Mouse (Mus musculus) lung, postnatal 0 days (tissue): Measurements from ENCODE around the gene Speg. TPM values are rescaled to one million over a fixed set of nuclear protein-coding genes. Genes with fewer than 3 reads are reported as not detected.

Source experiments
- ATAC-seq: fragments of 200-750 bp; cut with Nextera tagmentation; 2 replicates; pipeline ENCODE4 v1.8.0; 2017; ENCODE audit warnings: moderate library complexity
- DNase-seq: peaks from one replicate; pipeline ENCODE4 v3.0.0-alpha.2; 2016; ENCODE audit warnings: low spot score
- H3K27ac ChIP-seq: fragments of 300-500 bp; sonication (generic); 2 replicates; pipeline ENCODE4 v1.5.1; 2014; ENCODE audit warnings: antibody characterized with exemption, mild to moderate bottlenecking, low read length, mixed read lengths
- H3K27me3 ChIP-seq: fragments of 300-500 bp; sonication (generic); replicated peaks from 2 replicates; pipeline ENCODE4 v1.6.1; 2014; ENCODE audit warnings: low read length, mixed read lengths; ENCODE audit not compliant: insufficient read depth
- H3K36me3 ChIP-seq: fragments of 300-500 bp; sonication (generic); 2 replicates; pipeline ENCODE4 v1.6.1; 2014; ENCODE audit warnings: low read length, mixed read lengths; ENCODE audit not compliant: insufficient read depth
- H3K4me1 ChIP-seq: fragments of 300-500 bp; sonication (generic); 2 replicates; pipeline ENCODE4 v1.6.1; 2014; ENCODE audit warnings: antibody characterized with exemption, low read depth, low read length, mixed read lengths; ENCODE audit not compliant: insufficient read depth
- H3K4me2 ChIP-seq: fragments of 300-500 bp; sonication (generic); replicated peaks from 2 replicates; pipeline ENCODE4 v1.6.1; 2014; ENCODE audit warnings: low read depth, mild to moderate bottlenecking, low read length, moderate library complexity, mixed read lengths
- H3K4me3 ChIP-seq: fragments of 300-500 bp; sonication (generic); 2 replicates; pipeline ENCODE4 v1.5.1; 2014; ENCODE audit warnings: low read depth, low read length
- H3K9ac ChIP-seq: fragments of 300-500 bp; sonication (generic); replicated peaks from 2 replicates; pipeline ENCODE4 v1.6.1; 2014; ENCODE audit warnings: low read depth, mild to moderate bottlenecking
- H3K9me3 ChIP-seq: fragments of 300-500 bp; sonication (generic); 2 replicates; pipeline ENCODE4 v1.6.1; 2016; ENCODE audit warnings: low read length, mixed read lengths
- CTCF ChIP-seq: IDR thresholded peaks from 2 replicates; pipeline ENCODE4 v1.5.1; 2016; ENCODE audit warnings: antibody characterized with exemption, mild to moderate bottlenecking
- EP300 ChIP-seq: IDR thresholded peaks from 2 replicates; pipeline ENCODE4 v1.6.1; 2016; ENCODE audit warnings: antibody characterized with exemption, mild to moderate bottlenecking, control low read depth
- WGBS: fragments of 180-500 bp; shearing (Covaris S2); extraction: QIAGEN DNeasy Blood & Tissue Kit; methylation state at CpG from one replicate; pipeline ENCODE4 v1.1.7; 2014; 5-methylcytosine and 5-hydroxymethylcytosine counted together
- polyA plus RNA-seq: library from polyadenylated mRNA; unstranded; fragments of >200 nt; fragmentation: Nextera tagmentation; extraction: Ambion mirVana; gene quantifications from 2 replicates; pipeline ENCODE4 v1.2.1, GENCODE M21; 2015

The Speg gene
- polyA plus RNA-seq, 1 experiment from 2014 or later: 15.4 TPM

DNA sequence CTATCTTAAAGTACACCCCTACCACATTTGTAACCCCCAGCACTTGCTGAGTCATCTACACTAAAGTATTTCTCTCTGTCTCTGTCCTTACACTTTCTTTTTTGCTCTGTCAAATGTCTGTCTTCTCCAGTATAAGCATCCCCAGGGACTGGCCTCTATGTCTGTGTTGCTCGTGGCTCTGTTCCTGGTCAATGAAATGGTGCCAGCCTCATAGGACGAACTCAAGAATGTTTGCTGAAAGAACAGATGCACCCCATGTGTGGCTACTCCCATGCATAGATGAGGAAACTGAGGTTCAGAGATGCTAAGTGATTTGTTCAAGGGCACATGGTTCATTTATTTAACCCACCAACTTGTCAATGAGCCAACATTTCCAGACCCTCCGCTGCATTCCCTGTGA, 2.6 kb upstream of the Speg start:
- no peak for DNase-seq
- no peaks in the 10 kb centered on the region for H3K36me3 ChIP-seq
- ATAC-seq: no peak
- H3K4me3 ChIP-seq: no peak overlapping the region
- H3K9me3 ChIP-seq: no peaks in the 10 kb centered on the region
- H3K9ac ChIP-seq: no peak overlapping the region
- WGBS: 79% methylated on average over 3 of the region's 3 CpGs
- no peaks in the 10 kb centered on the region for H3K4me1 ChIP-seq
- no peak for TF ChIP-seq EP300
- no peak for TF ChIP-seq CTCF
- H3K27me3 ChIP-seq: peaks cover 7% of the 10 kb centered on the region; the same call in 1 of the 2 replicates
- no peak overlapping the region for H3K27ac ChIP-seq
- no peak overlapping the region for H3K4me2 ChIP-seq

DNA sequence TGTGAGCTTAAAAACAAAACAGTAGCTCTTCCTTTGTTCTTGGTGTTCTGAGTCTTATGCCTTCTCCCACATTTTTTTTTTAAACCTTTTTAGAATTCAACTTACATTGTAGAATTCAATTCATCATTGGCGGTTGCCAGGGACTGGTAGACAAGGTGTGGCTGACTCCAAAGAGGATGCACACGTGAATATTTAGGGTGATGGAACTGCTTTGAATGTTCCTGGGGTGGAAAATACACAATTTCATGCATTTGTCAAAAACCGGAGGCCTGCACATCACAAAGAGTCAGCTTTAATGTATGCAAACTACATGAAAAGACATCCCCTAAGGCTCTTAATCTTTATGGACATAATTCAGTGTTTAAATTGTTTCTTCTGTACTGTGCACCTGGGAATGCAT, 1.8 kb upstream of the Speg start:
- Histone ChIP-seq H3K4me3 (no peak overlapping the region), H3K4me1 (no peaks in the 10 kb centered on the region), H3K9ac (no peak overlapping the region), H3K27me3 (peaks cover 7% of the 10 kb centered on the region; the same call in 1 of the 2 replicates), H3K9me3 (no peaks in the 10 kb centered on the region), H3K4me2 (no peak overlapping the region), H3K36me3 (no peaks in the 10 kb centered on the region), H3K27ac (no peak overlapping the region)
- DNase-seq (no peak), ATAC-seq (no peak)
- WGBS: 70% methylated on average over 3 of the region's 3 CpGs
- TF ChIP-seq CTCF: no peak
- no peak for TF ChIP-seq EP300

DNA sequence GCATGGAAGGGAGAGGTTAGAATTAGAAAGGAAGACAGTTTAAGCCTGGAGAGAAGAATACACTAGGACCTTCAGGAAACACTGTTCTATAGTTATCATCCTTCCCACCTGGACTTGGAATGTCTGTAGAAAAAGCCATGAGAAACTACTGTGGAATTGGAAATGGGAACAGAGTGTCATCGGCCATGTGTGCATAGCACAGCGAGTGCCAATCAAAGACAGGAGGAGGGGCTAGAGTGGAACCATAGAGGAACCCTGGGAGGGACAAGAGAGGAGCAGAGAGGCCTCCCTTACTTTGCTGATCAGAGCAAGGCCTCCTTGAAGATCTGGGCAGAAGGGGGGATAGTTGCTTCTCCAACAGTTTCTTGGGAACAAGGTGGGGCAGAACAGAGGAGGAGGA, 4.1 kb downstream of the Speg start:
- H3K27me3 ChIP-seq: peaks cover 11% of the 10 kb centered on the region; the same call in 1 of the 2 replicates

DNA sequence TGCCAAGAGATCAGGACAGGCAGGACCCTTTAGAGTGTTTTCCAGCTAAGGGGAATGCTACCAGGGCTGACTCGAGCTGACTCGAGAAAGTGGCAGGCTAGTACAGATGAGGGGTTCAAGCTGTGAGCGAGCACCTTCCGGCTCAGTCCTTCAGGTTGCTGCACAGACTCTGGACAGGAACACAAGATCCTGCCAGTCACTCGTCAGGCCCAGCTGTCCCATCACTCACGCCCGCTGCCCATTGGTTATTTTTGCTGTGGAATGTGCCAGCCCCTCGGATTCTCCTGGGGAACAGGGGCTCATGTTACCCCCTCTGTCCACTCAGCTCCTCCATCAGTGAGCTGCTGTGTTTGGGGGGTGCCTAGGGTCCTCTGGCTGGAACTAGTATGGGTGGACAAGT, 4.8 kb downstream of the Speg start:
- Histone ChIP-seq H3K36me3 (no peaks in the 10 kb centered on the region), H3K27ac (no peak overlapping the region), H3K27me3 (peaks cover 11% of the 10 kb centered on the region; the same call in 1 of the 2 replicates), H3K4me1 (no peaks in the 10 kb centered on the region), H3K4me3 (no peak overlapping the region), H3K4me2 (no peak overlapping the region), H3K9ac (no peak overlapping the region), H3K9me3 (no peaks in the 10 kb centered on the region)
- no peak for ATAC-seq
- TF ChIP-seq EP300 (no peak), CTCF (no peak)
- 56% methylated on average over 8 of the region's 8 CpGs for WGBS
- no peak for DNase-seq

More for the DNA sequence above, 4.1 kb downstream of the Speg start:
- no peaks in the 10 kb centered on the region for H3K9me3 ChIP-seq
- DNase-seq (no peak), ATAC-seq (no peak)
- H3K4me3 ChIP-seq: no peak overlapping the region
- H3K36me3 ChIP-seq: no peaks in the 10 kb centered on the region
- TF ChIP-seq CTCF: no peak
- TF ChIP-seq EP300: no peak
- H3K9ac ChIP-seq: no peak overlapping the region
- WGBS: 58% methylated on average over 2 of the region's 2 CpGs
- H3K27ac ChIP-seq: no peak overlapping the region
- no peak overlapping the region for H3K4me2 ChIP-seq
- H3K4me1 ChIP-seq: no peaks in the 10 kb centered on the region

DNA sequence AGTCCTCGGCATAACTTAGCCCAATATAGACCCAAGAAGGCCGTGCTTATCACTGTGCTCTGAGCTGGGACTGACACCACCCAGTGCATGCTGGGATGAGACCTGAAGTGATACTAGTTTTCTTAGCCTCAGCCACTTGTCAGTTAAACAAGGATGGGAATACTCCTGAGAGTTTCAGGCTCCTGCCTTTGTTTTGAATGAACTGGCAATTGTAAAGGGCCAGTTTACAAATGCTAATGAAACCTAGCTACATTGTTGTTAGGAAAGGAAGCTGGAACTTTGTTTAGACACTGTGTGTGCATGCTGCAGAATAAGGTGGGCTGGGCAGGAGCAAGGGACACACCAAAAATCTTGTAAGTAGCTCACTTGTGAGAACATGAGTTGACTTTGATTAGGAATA, 5.9 kb downstream of the Speg start:
- 50% methylated on average over 2 of the region's 2 CpGs for WGBS
- 0 out of 2 replicates have a peak, but pooled peaks cover 6% of the 10 kb centered on the region for H3K27me3 ChIP-seq
- DNase-seq: no peak
- no peak overlapping the region for H3K4me3 ChIP-seq
- H3K4me2 ChIP-seq: no peak overlapping the region
- no peaks in the 10 kb centered on the region for H3K4me1 ChIP-seq
- no peaks in the 10 kb centered on the region for H3K9me3 ChIP-seq
- TF ChIP-seq CTCF: no peak
- no peaks in the 10 kb centered on the region for H3K36me3 ChIP-seq
- H3K9ac ChIP-seq: no peak overlapping the region
- no peak overlapping the region for H3K27ac ChIP-seq
- ATAC-seq: no peak

DNA sequence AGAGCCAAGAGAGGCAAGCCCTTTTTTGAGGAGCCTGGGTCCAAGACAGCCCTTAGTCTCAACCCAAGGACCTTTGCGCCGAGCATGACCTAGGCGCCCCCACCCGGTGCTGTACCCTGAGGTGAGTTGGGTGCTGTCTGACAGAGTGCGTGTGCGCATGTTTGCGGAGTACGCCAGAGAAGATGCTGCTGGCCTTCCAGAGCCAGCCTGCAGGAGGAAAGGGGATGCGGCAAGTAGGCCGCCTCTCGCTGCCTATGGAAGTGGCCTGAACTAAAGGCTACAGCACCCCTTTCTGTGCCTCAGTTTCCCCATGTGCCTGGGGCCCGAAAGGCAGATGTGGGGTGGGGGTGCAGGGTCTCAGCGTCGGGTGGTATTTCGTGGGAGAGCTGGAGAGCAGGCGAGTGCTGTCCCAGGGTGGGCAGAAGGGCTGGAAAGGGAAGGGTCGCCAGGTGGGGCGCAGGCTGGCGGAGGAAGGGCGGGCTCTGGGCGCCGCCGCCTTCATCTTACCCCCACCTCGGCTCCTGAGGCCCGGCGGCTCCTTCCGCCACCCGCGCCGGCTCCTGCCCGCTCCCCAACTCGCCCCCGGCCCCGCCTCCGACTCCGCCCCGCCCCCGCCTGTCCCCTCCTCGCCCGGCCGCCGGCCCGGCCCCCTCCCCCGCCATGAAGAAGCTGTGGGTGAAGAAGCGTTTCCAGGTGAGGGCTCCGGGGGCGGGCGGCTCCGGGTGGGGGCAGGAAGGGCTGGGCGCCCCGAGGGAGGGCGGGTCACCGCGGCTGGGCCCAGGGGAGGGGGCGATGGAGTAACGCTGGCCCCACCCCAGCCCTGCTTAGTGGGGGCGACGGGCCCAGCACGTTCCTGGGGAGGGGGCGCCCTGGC, 6.6 kb downstream of the Speg start:
- peak overlapping the region; percentile 56 for H3K4me3 ChIP-seq
- H3K27ac ChIP-seq: no peak overlapping the region; the same call in 1 of the 2 replicates
- 15% methylated on average over 18 of the region's 60 CpGs for WGBS
- H3K9me3 ChIP-seq: no peaks in the 10 kb centered on the region
- TF ChIP-seq CTCF (peak; percentile 15; the same call in 1 of the 2 replicates), EP300 (no peak)
- no peaks in the 10 kb centered on the region for H3K4me1 ChIP-seq
- ATAC-seq (peak; percentile 47), DNase-seq (no peak)
- H3K9ac ChIP-seq: peak overlapping the region; percentile 32; the same call in 1 of the 2 replicates
- H3K27me3 ChIP-seq: 0 out of 2 replicates have a peak, but pooled peaks cover 4% of the 10 kb centered on the region
- H3K4me2 ChIP-seq: peak overlapping the region; percentile 97
- no peaks in the 10 kb centered on the region for H3K36me3 ChIP-seq
